Mouse (Mus musculus) T-helper 2 cell (primary cell): Measurements from ENCODE around the gene Zfp617.
"Not testable (repeated sequence)": the region's sequence is repeated elsewhere in the genome, so short reads cannot be mapped to it uniquely, and the experiment has no call there.

ENCODE experiments used
- in situ Hi-C: fragments of 300-600 bp; cut with MboI, MseI; formaldehyde crosslinking; loops from one replicate; pipeline ENCODE4 v1.15.1; 2025; ENCODE audit warnings: high pct_unique_total_duplicates

Zfp617 gene

GRCm38 (mm10) chr8:71908309-71909261, at the start of gene Zfp617, which contains the start of gene Zfp882:
Gene Zfp617, plus strand, starts transcription at chr8:71908635.
Gene Zfp882, plus strand, starts transcription at chr8:71908608.
- in situ Hi-C loops = no loop called here

GRCm38 (mm10) chr8:71861551-71861950, 46.9 kb upstream of the Zfp617 start:
- in situ Hi-C loops = not testable (repeated sequence)

GRCm38 (mm10) chr8:71862038-71862437, 46.4 kb upstream of the Zfp617 start:
- in situ Hi-C loops = not testable (repeated sequence)

GRCm38 (mm10) chr8:71881618-71882274, 26.7 kb upstream of the Zfp617 start, which contains the start of gene Zfp709:
Gene Zfp709, plus strand, starts transcription at chr8:71882019.
- in situ Hi-C loops = no loop called here

- in situ Hi-C loops = loop anchor here (5.0 kb wide), 1 partner anchor 873 kb away; no protein-coding TSS in a partner anchor
Observed at GRCm38 (mm10) chr8:71900666-71901065, 7.8 kb upstream of the Zfp617 start.

- in situ Hi-C loops = loop anchor here (5.0 kb wide), 1 partner anchor 876 kb away; no protein-coding TSS in a partner anchor
Observed at GRCm38 (mm10) chr8:71903084-71903483, 5.4 kb upstream of the Zfp617 start.

- in situ Hi-C loops = no loop called here
Observed at GRCm38 (mm10) chr8:71906809-71907208, 1.6 kb upstream of the Zfp617 start.

- in situ Hi-C loops = no loop called here
Observed at GRCm38 (mm10) chr8:71907798-71908257, 607 bp upstream of the Zfp617 start.

- in situ Hi-C loops = no loop called here
Observed at GRCm38 (mm10) chr8:71912286-71912685, 3.9 kb downstream of the Zfp617 start.

- in situ Hi-C loops = loop anchor here (10.0 kb wide), 1 partner anchor 1058 kb away; the partner anchor contains the start of gene Kcnn1
Observed at GRCm38 (mm10) chr8:71922567-71923401, 14.3 kb downstream of the Zfp617 start.

GRCm38 (mm10) chr8:71925791-71926190, 17.4 kb downstream of the Zfp617 start:
- in situ Hi-C loops = loop anchor here (10.0 kb wide), 1 partner anchor 1061 kb away; the partner anchor contains the start of gene Kcnn1

GRCm38 (mm10) chr8:71926551-71926950, 18.1 kb downstream of the Zfp617 start:
- in situ Hi-C loops = loop anchor here (10.0 kb wide), 1 partner anchor 1062 kb away; the partner anchor contains the start of gene Kcnn1

GRCm38 (mm10) chr8:71927779-71928178, 19.3 kb downstream of the Zfp617 start:
- in situ Hi-C loops = loop anchor here (10.0 kb wide), 1 partner anchor 1063 kb away; the partner anchor contains the start of gene Kcnn1

- in situ Hi-C loops = not testable (repeated sequence)
Observed at GRCm38 (mm10) chr8:71938037-71938436, 29.6 kb downstream of the Zfp617 start.

GRCm38 (mm10) chr8:71940293-71941208, 32.1 kb downstream of the Zfp617 start:
- in situ Hi-C loops = no loop called here

GRCm38 (mm10) chr8:71941776-71942175, 33.3 kb downstream of the Zfp617 start:
- in situ Hi-C loops = no loop called here

- in situ Hi-C loops = no loop called here
Observed at GRCm38 (mm10) chr8:71948624-71949023, 40.2 kb downstream of the Zfp617 start.

- in situ Hi-C loops = loop anchor here (5.0 kb wide), 1 partner anchor 73 kb away; no protein-coding TSS in a partner anchor
Observed at GRCm38 (mm10) chr8:71950482-71951221, 42.2 kb downstream of the Zfp617 start, which contains the start of gene Zfp961. Gene Zfp961, plus strand, starts transcription at chr8:71951038.
